Mouse (Mus musculus) CH12.LX (cell line): ENCODE data around the gene Slc6a9.

ENCODE experiments used
- CHD2 ChIP-seq: IDR thresholded peaks from 2 replicates; pipeline ENCODE4 v1.6.1; 2011; ENCODE audit warnings: low read length, improper control_type of control experiment
- CTCF ChIP-seq, 2 experiments: IDR thresholded peaks in 1 of 2; conservative IDR thresholded peaks in 1 of 2; 2 replicates each; pipeline ENCODE4 v1.5.1; 2011 to 2012; ENCODE audit warnings: low read depth in 2 of 2, low read length in 2 of 2, improper control_type of control experiment in 1 of 2, inconsistent platforms in 1 of 2, mild to moderate bottlenecking in 1 of 2, moderate library complexity in 1 of 2
- EP300 ChIP-seq: IDR thresholded peaks from 2 replicates; pipeline ENCODE4 v1.6.1; 2011; ENCODE audit warnings: low read length, improper control_type of control experiment
- IRF4 ChIP-seq: IDR thresholded peaks from 2 replicates; pipeline ENCODE4 v1.6.1; 2014; ENCODE audit warnings: low read depth, mild to moderate bottlenecking, inconsistent platforms, low read length, improper control_type of control experiment
- MAFK ChIP-seq: IDR thresholded peaks from 2 replicates; pipeline ENCODE4 v1.6.1; 2011; ENCODE audit warnings: low read length, improper control_type of control experiment; ENCODE audit not compliant: insufficient replicate concordance
- MAX ChIP-seq: IDR thresholded peaks from 2 replicates; pipeline ENCODE4 v1.6.1; 2011; ENCODE audit warnings: low read length, improper control_type of control experiment
- MEF2A ChIP-seq: IDR thresholded peaks from 2 replicates; pipeline ENCODE4 v1.6.1; 2014; ENCODE audit warnings: low read depth, mild to moderate bottlenecking, inconsistent platforms, low read length, improper control_type of control experiment, borderline replicate concordance
- MXI1 ChIP-seq: IDR thresholded peaks from 2 replicates; pipeline ENCODE4 v1.6.1; 2011; ENCODE audit warnings: mild to moderate bottlenecking, low read depth, low read length, improper control_type of control experiment
- PAX5 ChIP-seq: IDR thresholded peaks from 2 replicates; pipeline ENCODE4 v1.6.1; 2012; ENCODE audit warnings: low read length, inconsistent platforms, mixed read lengths
- POLR2A ChIP-seq: IDR thresholded peaks from 2 replicates; pipeline ENCODE4 v1.6.1; 2011; ENCODE audit warnings: low read depth, mild to moderate bottlenecking, improper control_type of control experiment, low read length
- RAD21 ChIP-seq: IDR thresholded peaks from 2 replicates; pipeline ENCODE4 v1.6.1; 2011; ENCODE audit warnings: low read depth, mild to moderate bottlenecking, low read length, improper control_type of control experiment, moderate library complexity
- RCOR1 ChIP-seq: conservative IDR thresholded peaks from 2 replicates; pipeline ENCODE4 v1.6.1; 2012; ENCODE audit warnings: low read depth, mild to moderate bottlenecking, inconsistent platforms, low read length, improper control_type of control experiment
- TBP ChIP-seq: conservative IDR thresholded peaks from 2 replicates; pipeline ENCODE4 v1.6.1; 2011; ENCODE audit warnings: low read depth, low read length, improper control_type of control experiment
- ZNF384 ChIP-seq: IDR thresholded peaks from 2 replicates; pipeline ENCODE4 v1.6.1; 2012; ENCODE audit warnings: low read depth, low read length, improper control_type of control experiment, inconsistent platforms

DNA sequence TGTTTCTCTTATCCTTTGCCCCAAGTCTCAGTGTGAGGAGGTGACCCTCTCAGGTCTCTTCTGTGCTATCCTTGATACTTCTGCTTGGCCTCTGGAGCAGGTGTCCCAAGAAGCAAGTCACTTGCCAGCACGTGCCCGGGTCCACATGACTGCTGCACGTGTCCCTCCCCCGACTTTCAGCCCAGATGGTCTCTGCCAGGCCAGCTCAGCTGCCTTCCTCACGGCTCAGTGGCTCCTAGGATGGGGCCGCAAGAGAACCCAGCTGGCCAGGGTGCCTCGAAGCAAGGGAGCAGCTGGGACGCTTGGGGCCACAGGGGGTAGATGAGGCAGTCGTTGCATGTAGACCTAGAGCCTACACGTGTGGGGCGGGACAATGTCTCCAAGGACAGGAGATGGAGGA, 11.0 kb downstream of the Slc6a9 start:
- TF ChIP-seq MAX: no peak
- no peak for TF ChIP-seq POLR2A
- no peak for TF ChIP-seq MXI1
- TF ChIP-seq ZNF384: no peak
- no peak for TF ChIP-seq CTCF (conservative IDR thresholded peaks at IDR 0.05 in 1 of 2, IDR thresholded peaks at IDR 0.05 in 1 of 2; ENCODE audit: low read depth in 2 of 2, low read length in 2 of 2)
- TF ChIP-seq EP300: no peak
- TF ChIP-seq MAFK: no peak
- no peak for TF ChIP-seq TBP
- no peak for TF ChIP-seq CHD2
- TF ChIP-seq PAX5: no peak
- TF ChIP-seq IRF4: no peak
- TF ChIP-seq RCOR1: no peak
- TF ChIP-seq MEF2A: no peak
- no peak for TF ChIP-seq RAD21
